Mouse (Mus musculus) MEL (cell line): ENCODE measurements around the gene Sorcs1. TPM values are rescaled to one million over a fixed set of nuclear protein-coding genes. Genes with fewer than 3 reads are reported as not detected.

Source experiments
- DNase-seq: peaks from one replicate; pipeline ENCODE4 v3.0.0; 2011; ENCODE audit warnings: low read depth, low spot score
- H3K27ac ChIP-seq: 2 replicates; pipeline ENCODE4 v1.5.1; 2012; ENCODE audit warnings: low read depth, mild to moderate bottlenecking, control low read depth, low read length, moderate library complexity; ENCODE audit not compliant: control insufficient read depth
- H3K27me3 ChIP-seq, 2 experiments: fragments of 150-350 bp in 1 of 2; sonication (generic) in 1 of 2; 2 replicates each; pipeline ENCODE4 v1.6.1; 2012; ENCODE audit warnings: low read length in 2 of 2, mild to moderate bottlenecking in 2 of 2, improper control_type of control experiment in 1 of 2, moderate library complexity in 1 of 2; ENCODE audit not compliant: insufficient read depth in 2 of 2, control insufficient read depth in 1 of 2
- H3K36me3 ChIP-seq, 2 experiments: 2 replicates each; pipeline ENCODE4 v1.6.1; 2012 to 2014; ENCODE audit warnings: low read length in 2 of 2, improper control_type of control experiment in 1 of 2, inconsistent platforms in 1 of 2, mild to moderate bottlenecking in 1 of 2; ENCODE audit not compliant: insufficient read depth in 2 of 2, control insufficient read depth in 1 of 2
- H3K4me1 ChIP-seq, 2 experiments: fragments of 150-350 bp in 1 of 2; sonication (generic) in 1 of 2; 2 replicates each; pipeline ENCODE4 v1.6.1; 2012; ENCODE audit warnings: low read length in 2 of 2, improper control_type of control experiment in 1 of 2, mild to moderate bottlenecking in 1 of 2; ENCODE audit not compliant: insufficient read depth in 2 of 2, control insufficient read depth in 1 of 2
- H3K4me3 ChIP-seq, 2 experiments: fragments of 150-350 bp in 1 of 2; sonication (generic) in 1 of 2; 2 replicates each; pipeline ENCODE4 v1.5.1; 2012; ENCODE audit warnings: low read depth in 2 of 2, low read length in 2 of 2, mild to moderate bottlenecking in 2 of 2, moderate library complexity in 2 of 2, control low read depth in 1 of 2, improper control_type of control experiment in 1 of 2; ENCODE audit not compliant: control insufficient read depth in 1 of 2, insufficient read depth in 1 of 2
- H3K79me2 ChIP-seq: 2 replicates; pipeline ENCODE4 v1.6.1; 2012; ENCODE audit warnings: mild to moderate bottlenecking, low read length, moderate library complexity; ENCODE audit not compliant: control insufficient read depth, poor library complexity, insufficient read depth
- H3K9ac ChIP-seq: 2 replicates; pipeline ENCODE4 v1.6.1; 2012; ENCODE audit warnings: low read depth, mild to moderate bottlenecking, control low read depth, low read length, moderate library complexity; ENCODE audit not compliant: control insufficient read depth, poor library complexity, severe bottlenecking
- H3K9me3 ChIP-seq: fragments of 150-350 bp; sonication (generic); replicated peaks from 2 replicates; pipeline ENCODE4 v1.6.1; 2012; ENCODE audit warnings: mild to moderate bottlenecking, low read length, improper control_type of control experiment, moderate library complexity; ENCODE audit not compliant: insufficient read depth
- BHLHE40 ChIP-seq: IDR thresholded peaks from 2 replicates; pipeline ENCODE4 v1.6.1; 2012; ENCODE audit warnings: low read depth, mild to moderate bottlenecking, inconsistent platforms, low read length, improper control_type of control experiment, borderline replicate concordance
- CTCF ChIP-seq, 3 experiments: IDR thresholded peaks in 2 of 3; conservative IDR thresholded peaks in 1 of 3; 2 replicates each; pipeline ENCODE4 v1.5.1; 2011 to 2012; ENCODE audit warnings: low read length in 3 of 3, low read depth in 2 of 3, mild to moderate bottlenecking in 2 of 3, improper control_type of control experiment in 1 of 3, inconsistent platforms in 1 of 3, mixed read lengths in 1 of 3, moderate library complexity in 1 of 3; ENCODE audit not compliant: control insufficient read depth in 1 of 3, insufficient read depth in 1 of 3, poor library complexity in 1 of 3, severe bottlenecking in 1 of 3
- E2F4 ChIP-seq: IDR thresholded peaks from 2 replicates; pipeline ENCODE4 v1.6.1; 2011; ENCODE audit warnings: low read depth, low read length, improper control_type of control experiment, borderline replicate concordance
- ELF1 ChIP-seq: IDR thresholded peaks from 2 replicates; pipeline ENCODE4 v1.6.1; 2014; ENCODE audit warnings: low read depth, mild to moderate bottlenecking, inconsistent platforms, low read length, improper control_type of control experiment, moderate library complexity
- GATA1 ChIP-seq: IDR thresholded peaks from 2 replicates; pipeline ENCODE4 v1.6.1; 2011; ENCODE audit warnings: low read depth, low read length, improper control_type of control experiment
- KAT2A ChIP-seq: conservative IDR thresholded peaks from 2 replicates; pipeline ENCODE4 v1.6.1; 2012; ENCODE audit warnings: low read depth, low read length, improper control_type of control experiment, inconsistent platforms
- MAZ ChIP-seq: IDR thresholded peaks from 2 replicates; pipeline ENCODE4 v1.6.1; 2012; ENCODE audit warnings: low read depth, mild to moderate bottlenecking, inconsistent platforms, low read length, improper control_type of control experiment
- MEF2A ChIP-seq: IDR thresholded peaks from 2 replicates; pipeline ENCODE4 v1.6.1; 2014; ENCODE audit warnings: low read depth, mild to moderate bottlenecking, inconsistent platforms, low read length, improper control_type of control experiment; ENCODE audit not compliant: poor library complexity, insufficient replicate concordance, severe bottlenecking; ENCODE audit errors: extremely low read depth
- MYB ChIP-seq: IDR thresholded peaks from 2 replicates; pipeline ENCODE4 v1.6.1; 2011; ENCODE audit warnings: mild to moderate bottlenecking, low read depth, low read length, improper control_type of control experiment
- POLR2A ChIP-seq, 2 experiments: IDR thresholded peaks; 2 replicates each; pipeline ENCODE4 v1.6.1; 2011 to 2012; ENCODE audit warnings: low read length in 2 of 2, mild to moderate bottlenecking in 2 of 2, control low read depth in 1 of 2, improper control_type of control experiment in 1 of 2, low read depth in 1 of 2, moderate library complexity in 1 of 2; ENCODE audit not compliant: control insufficient read depth in 1 of 2, insufficient read depth in 1 of 2, poor library complexity in 1 of 2
- RAD21 ChIP-seq: IDR thresholded peaks from 2 replicates; pipeline ENCODE4 v1.6.1; 2011; ENCODE audit warnings: mild to moderate bottlenecking, low read depth, low read length, improper control_type of control experiment
- SIN3A ChIP-seq: IDR thresholded peaks from 2 replicates; pipeline ENCODE4 v1.6.1; 2012; ENCODE audit warnings: low read length, improper control_type of control experiment, inconsistent platforms
- USF1 ChIP-seq: IDR thresholded peaks from 2 replicates; pipeline ENCODE4 v1.6.1; 2014; ENCODE audit warnings: low read depth, mild to moderate bottlenecking, inconsistent platforms, low read length, improper control_type of control experiment, moderate library complexity
- USF2 ChIP-seq, 2 experiments: IDR thresholded peaks; 2 replicates each; pipeline ENCODE4 v1.6.1; 2011 to 2012; ENCODE audit warnings: improper control_type of control experiment in 2 of 2, low read length in 2 of 2, borderline replicate concordance in 1 of 2, inconsistent platforms in 1 of 2, low read depth in 1 of 2, mild to moderate bottlenecking in 1 of 2; ENCODE audit not compliant: insufficient read depth in 1 of 2
- ZKSCAN1 ChIP-seq: IDR thresholded peaks from 2 replicates; pipeline ENCODE4 v1.6.1; 2012; ENCODE audit warnings: low read depth, mild to moderate bottlenecking, inconsistent platforms, low read length, improper control_type of control experiment, moderate library complexity
- polyA plus RNA-seq, 2 experiments: library from polyadenylated mRNA; stranded (reverse) in 1 of 2; unstranded in 1 of 2; fragments of >175 nt in 1 of 2; fragments of >200 nt in 1 of 2; gene quantifications; 2 replicates each; pipeline versions ENCODE4 v1.2.1 to v1.2.4; 2012; ENCODE audit warnings: low replicate concordance in 2 of 2, low read depth in 1 of 2; ENCODE audit not compliant: insufficient read length in 2 of 2, insufficient read depth in 1 of 2, missing spikeins in 1 of 2
- total RNA-seq: library from RNA; depleted of rRNA; stranded (reverse); fragments of 300-350 nt; gene quantifications from 2 replicates; pipeline ENCODE4 v1.2.3, GENCODE M21; 2012

Sorcs1 gene
- total and polyA plus RNA-seq, 3 experiments: not detected

GRCm38 (mm10) chr19:50294205-50294604, 384.2 kb downstream of the Sorcs1 start:
- Histone ChIP-seq H3K79me2 (no peaks in the 10 kb centered on the region), H3K36me3 (no peaks in the 10 kb centered on the region), H3K27ac (no peak overlapping the region), H3K4me1 (no peaks in the 10 kb centered on the region), H3K9ac (no peak overlapping the region), H3K4me3 (no peak overlapping the region), H3K27me3 (no peaks in the 10 kb centered on the region), H3K9me3 (no peaks in the 10 kb centered on the region)
- TF ChIP-seq MEF2A (no peak), SIN3A (no peak), CTCF (IDR thresholded peaks at IDR 0.05 in 2 of 3, conservative IDR thresholded peaks at IDR 0.05 in 1 of 3; ENCODE audit: control insufficient read depth in 1 of 3, insufficient read depth in 1 of 3, low read depth in 2 of 3, low read length in 3 of 3, poor library complexity in 1 of 3, severe bottlenecking in 1 of 3) (no peak), BHLHE40 (no peak), USF1 (no peak), POLR2A (IDR thresholded peaks at IDR 0.05; ENCODE audit: control insufficient read depth in 1 of 2, insufficient read depth in 1 of 2, low read depth in 1 of 2, low read length in 2 of 2, poor library complexity in 1 of 2) (no peak), MYB (no peak), KAT2A (no peak), GATA1 (no peak), E2F4 (no peak), ELF1 (no peak), ZKSCAN1 (no peak), USF2 (IDR thresholded peaks at IDR 0.05; ENCODE audit: borderline replicate concordance in 1 of 2, insufficient read depth in 1 of 2, low read depth in 1 of 2, low read length in 2 of 2) (no peak)
- no peak for DNase-seq

GRCm38 (mm10) chr19:50264450-50264849, 414.0 kb downstream of the Sorcs1 start:
- Histone ChIP-seq H3K4me3 (no peak overlapping the region), H3K27me3 (no peaks in the 10 kb centered on the region), H3K9ac (no peak overlapping the region), H3K4me1 (no peaks in the 10 kb centered on the region), H3K27ac (no peak overlapping the region), H3K9me3 (no peaks in the 10 kb centered on the region), H3K36me3 (no peaks in the 10 kb centered on the region), H3K79me2 (no peaks in the 10 kb centered on the region)
- TF ChIP-seq MAZ (no peak), BHLHE40 (no peak), MEF2A (no peak), CTCF (IDR thresholded peaks at IDR 0.05 in 2 of 3, conservative IDR thresholded peaks at IDR 0.05 in 1 of 3; ENCODE audit: control insufficient read depth in 1 of 3, insufficient read depth in 1 of 3, low read depth in 2 of 3, low read length in 3 of 3, poor library complexity in 1 of 3, severe bottlenecking in 1 of 3) (peak in 1 of 3 experiments; percentile 22; a peak in 3 of 6 replicates), RAD21 (peak; percentile 10)
- no peak for DNase-seq
